Mouse (Mus musculus): ENCODE data around the gene Heatr4. TPM values are rescaled to one million over a fixed set of nuclear protein-coding genes. Genes with fewer than 3 reads are reported as not detected.

The Heatr4 gene
- polyA plus RNA-seq, 1 experiment from 2014 or later: 0.10 TPM

DNA sequence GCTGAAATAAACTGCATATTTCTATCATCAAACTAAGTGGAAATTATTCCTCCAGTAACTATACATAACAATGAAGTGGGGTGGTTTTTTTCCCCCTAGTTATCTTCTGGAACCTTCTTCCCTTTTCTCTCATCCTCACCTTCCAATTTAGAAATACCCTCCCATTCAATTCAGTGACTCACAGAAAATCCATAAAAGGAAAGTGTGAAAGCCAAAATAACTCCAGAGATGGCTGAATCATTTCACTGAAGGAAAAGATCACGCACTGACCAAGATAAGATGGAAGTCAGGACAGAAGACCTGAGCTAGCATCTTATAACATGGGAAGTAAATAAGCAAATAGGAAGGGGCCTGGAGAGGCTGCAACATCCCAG, 61.2 kb downstream of the Heatr4 start:
- Histone ChIP-seq H3K36me3 (ENCODE audit: control insufficient read depth, insufficient read depth, low read length) (no peaks in the 10 kb centered on the region), H3K9ac (replicated peaks; ENCODE audit: low read depth, low read length) (no peak overlapping the region), H3K4me3 (ENCODE audit: low read depth, low read length) (no peak overlapping the region), H3K4me1 (ENCODE audit: control insufficient read depth, insufficient read depth, low read length) (0 out of 2 replicates have a peak, but pooled peaks cover 7% of the 10 kb centered on the region), H3K9me3 (ENCODE audit: control insufficient read depth, low read depth, low read length) (no peaks in the 10 kb centered on the region), H3K4me2 (replicated peaks; ENCODE audit: low read depth, low read length) (no peak overlapping the region), H3K27me3 (ENCODE audit: control insufficient read depth, insufficient read depth, low read length) (no peaks in the 10 kb centered on the region), H3K27ac (ENCODE audit: low read length) (no peak overlapping the region)
- WGBS: 70% methylated on average over 1 of the region's 1 CpGs
- no peak for ATAC-seq (ENCODE audit: insufficient number of reproducible peaks, insufficient read depth, low FRiP score, low read depth)

DNA sequence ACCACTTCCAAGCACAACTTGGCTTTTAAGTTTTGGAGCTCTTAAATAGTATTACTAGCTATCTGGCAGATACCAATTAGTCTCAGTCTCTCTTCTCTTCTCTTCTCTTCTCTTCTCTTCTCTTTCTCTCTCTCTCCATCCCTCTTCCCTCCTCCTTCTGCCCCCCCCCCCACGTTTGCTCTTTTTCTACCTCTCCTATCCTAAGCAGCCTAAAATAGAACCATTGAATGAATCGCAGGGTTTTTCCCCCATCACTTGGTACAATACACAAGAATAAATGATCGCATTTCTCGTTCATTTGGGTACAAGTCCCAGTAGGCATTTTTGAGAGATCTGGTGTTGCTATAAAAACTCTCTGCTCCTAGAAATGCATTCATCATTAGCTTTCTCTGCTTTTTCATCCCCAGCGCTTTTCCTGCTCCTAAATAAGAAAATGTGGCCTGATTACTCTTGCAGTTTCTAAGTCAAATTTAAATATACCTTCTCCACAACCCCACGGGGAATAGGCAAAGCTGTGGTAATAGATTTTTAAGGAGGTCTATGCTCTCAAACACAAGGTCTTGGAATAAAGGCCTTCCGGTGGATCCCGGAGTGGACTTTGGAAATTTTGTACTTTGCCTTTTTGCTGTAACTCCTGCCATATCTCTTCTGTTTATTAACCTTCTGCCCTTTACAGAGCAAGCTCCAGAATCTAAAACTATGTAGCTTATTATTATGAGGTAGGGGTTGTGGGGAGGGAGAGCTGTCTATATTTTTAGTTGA, 61.7 kb downstream of the Heatr4 start:
- H3K9me3 ChIP-seq (ENCODE audit: control insufficient read depth, low read depth, low read length): no peaks in the 10 kb centered on the region
- 0 out of 2 replicates have a peak, but pooled peaks cover 7% of the 10 kb centered on the region for H3K4me1 ChIP-seq (ENCODE audit: control insufficient read depth, insufficient read depth, low read length)
- H3K4me2 ChIP-seq (replicated peaks; ENCODE audit: low read depth, low read length): peak overlapping the region; percentile 53
- peak overlapping the region; percentile 57 for H3K27ac ChIP-seq (ENCODE audit: low read length)
- WGBS: 21% methylated on average over 8 of the region's 8 CpGs
- peak overlapping the region; percentile 47 for H3K9ac ChIP-seq (replicated peaks; ENCODE audit: low read depth, low read length)
- no peak for ATAC-seq (ENCODE audit: insufficient number of reproducible peaks, insufficient read depth, low FRiP score, low read depth)
- no peaks in the 10 kb centered on the region for H3K36me3 ChIP-seq (ENCODE audit: control insufficient read depth, insufficient read depth, low read length)
- no peaks in the 10 kb centered on the region for H3K27me3 ChIP-seq (ENCODE audit: control insufficient read depth, insufficient read depth, low read length)
- peak overlapping the region; percentile 98 for H3K4me3 ChIP-seq (ENCODE audit: low read depth, low read length)

GRCm38 (mm10) chr12:83921535-83922381, 62.9 kb downstream of the Heatr4 start, which contains the start of gene Numb:
Gene Numb, minus strand, starts transcription at chr12:83921934.
- 0 out of 2 replicates have a peak, but pooled peaks cover 4% of the 10 kb centered on the region for H3K4me1 ChIP-seq (ENCODE audit: control insufficient read depth, insufficient read depth, low read length)
- no peaks in the 10 kb centered on the region for H3K27me3 ChIP-seq (ENCODE audit: control insufficient read depth, insufficient read depth, low read length)
- ATAC-seq (ENCODE audit: insufficient number of reproducible peaks, insufficient read depth, low FRiP score, low read depth): peak; percentile 100
- H3K4me2 ChIP-seq (replicated peaks; ENCODE audit: low read depth, low read length): peak within 1 kb of the TSS; percentile 85
- H3K4me3 ChIP-seq (ENCODE audit: low read depth, low read length): peak within 1 kb of the TSS; percentile 98
- 1% methylated on average over 53 of the region's 63 CpGs for WGBS
- no peaks in the 10 kb centered on the region for H3K36me3 ChIP-seq (ENCODE audit: control insufficient read depth, insufficient read depth, low read length)
- no peaks in the 10 kb centered on the region for H3K9me3 ChIP-seq (ENCODE audit: control insufficient read depth, low read depth, low read length)
- peak within 1 kb of the TSS; percentile 90 for H3K27ac ChIP-seq (ENCODE audit: low read length)
- peak within 1 kb of the TSS; percentile 83 for H3K9ac ChIP-seq (replicated peaks; ENCODE audit: low read depth, low read length)

DNA sequence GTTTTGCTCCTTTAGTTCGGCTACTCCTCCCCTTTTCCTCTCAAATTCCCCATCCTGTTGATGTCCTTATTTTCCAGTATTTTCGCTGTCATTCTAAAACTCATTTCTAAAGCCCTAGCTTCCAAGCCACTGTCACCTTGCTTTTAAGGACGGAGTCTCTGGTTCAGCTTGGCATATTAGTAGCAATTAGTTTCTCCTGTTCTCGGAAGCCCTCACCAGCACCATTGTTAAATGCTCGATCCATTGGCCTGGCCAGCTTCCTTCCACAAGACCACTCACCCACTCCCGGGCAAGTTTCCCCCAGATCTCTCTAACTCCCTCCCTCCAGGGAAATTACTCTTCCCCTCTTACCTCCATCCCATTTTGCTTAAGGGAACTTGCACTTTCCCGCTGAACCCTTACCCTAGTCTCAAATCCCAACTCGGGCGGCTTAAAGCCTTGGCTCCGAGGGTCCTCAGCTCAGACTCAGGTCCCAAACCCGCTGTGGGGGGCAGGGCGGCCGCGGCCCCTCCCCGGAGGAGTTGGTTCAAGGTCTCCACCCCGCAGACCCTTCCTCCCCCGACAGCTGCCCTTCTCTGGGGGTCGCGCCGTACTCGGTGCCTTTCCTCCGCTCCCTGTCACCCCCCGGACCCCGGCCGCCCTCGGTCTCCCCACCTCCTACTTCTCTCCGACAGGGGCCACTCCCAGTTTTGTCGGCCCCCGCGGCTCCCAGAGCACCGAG, 63.8 kb downstream of the Heatr4 start:
- Histone ChIP-seq H3K27me3 (ENCODE audit: control insufficient read depth, insufficient read depth, low read length) (no peaks in the 10 kb centered on the region), H3K9ac (replicated peaks; ENCODE audit: low read depth, low read length) (peak overlapping the region; percentile 83), H3K4me2 (replicated peaks; ENCODE audit: low read depth, low read length) (peak overlapping the region; percentile 85), H3K36me3 (ENCODE audit: control insufficient read depth, insufficient read depth, low read length) (no peaks in the 10 kb centered on the region), H3K4me1 (ENCODE audit: control insufficient read depth, insufficient read depth, low read length) (0 out of 2 replicates have a peak, but pooled peaks cover 4% of the 10 kb centered on the region), H3K4me3 (ENCODE audit: low read depth, low read length) (peak overlapping the region; percentile 98), H3K9me3 (ENCODE audit: control insufficient read depth, low read depth, low read length) (no peaks in the 10 kb centered on the region), H3K27ac (ENCODE audit: low read length) (peak overlapping the region; percentile 90)
- ATAC-seq (ENCODE audit: insufficient number of reproducible peaks, insufficient read depth, low FRiP score, low read depth): no peak
- WGBS: under 1% methylated on average over 30 of the region's 31 CpGs

DNA sequence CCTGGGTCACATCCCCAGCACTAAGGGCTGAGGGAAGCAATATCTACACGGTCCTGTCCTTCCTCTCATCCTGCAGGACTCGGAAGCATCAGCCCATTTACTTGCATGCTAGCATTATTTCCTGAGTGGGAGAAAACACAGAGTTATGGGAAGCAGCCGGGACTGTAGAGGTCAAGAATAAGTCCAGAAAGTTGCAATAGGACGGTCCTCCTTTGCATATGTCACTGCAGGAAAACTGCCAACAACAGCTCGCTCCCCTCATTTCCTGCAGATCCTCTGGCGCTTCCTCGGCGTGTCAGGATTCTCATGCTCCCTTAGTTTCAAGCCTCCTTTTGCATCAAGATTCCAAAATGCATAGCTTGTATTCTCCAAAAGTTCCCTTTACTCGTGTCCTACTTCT, 67.8 kb downstream of the Heatr4 start:
- Histone ChIP-seq H3K27ac (ENCODE audit: low read length) (no peak overlapping the region), H3K4me2 (replicated peaks; ENCODE audit: low read depth, low read length) (no peak overlapping the region), H3K9ac (replicated peaks; ENCODE audit: low read depth, low read length) (no peak overlapping the region), H3K4me1 (ENCODE audit: control insufficient read depth, insufficient read depth, low read length) (0 out of 2 replicates have a peak, but pooled peaks cover 4% of the 10 kb centered on the region), H3K9me3 (ENCODE audit: control insufficient read depth, low read depth, low read length) (no peaks in the 10 kb centered on the region), H3K36me3 (ENCODE audit: control insufficient read depth, insufficient read depth, low read length) (no peaks in the 10 kb centered on the region), H3K4me3 (ENCODE audit: low read depth, low read length) (no peak overlapping the region), H3K27me3 (ENCODE audit: control insufficient read depth, insufficient read depth, low read length) (no peaks in the 10 kb centered on the region)
- 68% methylated on average over 9 of the region's 9 CpGs for WGBS
- ATAC-seq (ENCODE audit: insufficient number of reproducible peaks, insufficient read depth, low FRiP score, low read depth): no peak

- Histone ChIP-seq H3K36me3 (ENCODE audit: control insufficient read depth, insufficient read depth, low read length) (no peaks in the 10 kb centered on the region), H3K4me1 (ENCODE audit: control insufficient read depth, insufficient read depth, low read length) (no peaks in the 10 kb centered on the region), H3K27me3 (ENCODE audit: control insufficient read depth, insufficient read depth, low read length) (no peaks in the 10 kb centered on the region), H3K4me3 (ENCODE audit: low read depth, low read length) (no peak overlapping the region), H3K9me3 (ENCODE audit: control insufficient read depth, low read depth, low read length) (no peaks in the 10 kb centered on the region), H3K9ac (replicated peaks; ENCODE audit: low read depth, low read length) (no peak overlapping the region), H3K27ac (ENCODE audit: low read length) (no peak overlapping the region), H3K4me2 (replicated peaks; ENCODE audit: low read depth, low read length) (no peak overlapping the region)
- 89% methylated on average over 1 of the region's 1 CpGs for WGBS
- ATAC-seq (ENCODE audit: insufficient number of reproducible peaks, insufficient read depth, low FRiP score, low read depth): no peak
Observed at GRCm38 (mm10) chr12:83914797-83915196, 69.9 kb downstream of the Heatr4 start.

DNA sequence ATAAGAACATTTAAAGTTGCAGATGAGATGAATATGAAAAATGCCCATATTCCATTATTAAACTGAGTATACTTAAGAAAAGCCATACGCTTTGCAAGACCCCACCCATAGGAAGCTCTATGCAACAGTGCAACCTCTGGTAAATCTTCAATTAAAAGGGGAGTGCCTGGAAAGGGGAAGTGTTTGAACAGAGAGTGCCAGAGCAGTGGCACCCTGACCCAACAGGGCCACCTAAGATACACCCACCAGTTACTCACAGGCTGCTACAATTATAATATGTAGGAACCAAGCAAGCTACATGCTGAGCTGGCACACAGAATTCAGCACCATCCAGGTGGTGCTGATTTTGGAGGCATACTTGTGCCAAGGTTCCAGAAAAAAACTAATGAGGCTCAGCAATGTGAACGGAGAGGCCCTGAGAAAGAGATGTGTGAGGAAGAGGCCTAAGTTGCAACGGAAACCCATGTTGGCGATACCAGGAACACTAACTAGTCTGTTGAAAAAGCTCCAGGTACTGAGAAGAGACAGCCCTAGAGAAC, 70.4 kb downstream of the Heatr4 start:
- H3K4me2 ChIP-seq (replicated peaks; ENCODE audit: low read depth, low read length): no peak overlapping the region
- H3K4me1 ChIP-seq (ENCODE audit: control insufficient read depth, insufficient read depth, low read length): no peaks in the 10 kb centered on the region
- no peak overlapping the region for H3K27ac ChIP-seq (ENCODE audit: low read length)
- H3K9ac ChIP-seq (replicated peaks; ENCODE audit: low read depth, low read length): no peak overlapping the region
- H3K9me3 ChIP-seq (ENCODE audit: control insufficient read depth, low read depth, low read length): no peaks in the 10 kb centered on the region
- no peak for ATAC-seq (ENCODE audit: insufficient number of reproducible peaks, insufficient read depth, low FRiP score, low read depth)
- 91% methylated on average over 4 of the region's 4 CpGs for WGBS
- no peak overlapping the region for H3K4me3 ChIP-seq (ENCODE audit: low read depth, low read length)
- no peaks in the 10 kb centered on the region for H3K36me3 ChIP-seq (ENCODE audit: control insufficient read depth, insufficient read depth, low read length)
- H3K27me3 ChIP-seq (ENCODE audit: control insufficient read depth, insufficient read depth, low read length): no peaks in the 10 kb centered on the region

DNA sequence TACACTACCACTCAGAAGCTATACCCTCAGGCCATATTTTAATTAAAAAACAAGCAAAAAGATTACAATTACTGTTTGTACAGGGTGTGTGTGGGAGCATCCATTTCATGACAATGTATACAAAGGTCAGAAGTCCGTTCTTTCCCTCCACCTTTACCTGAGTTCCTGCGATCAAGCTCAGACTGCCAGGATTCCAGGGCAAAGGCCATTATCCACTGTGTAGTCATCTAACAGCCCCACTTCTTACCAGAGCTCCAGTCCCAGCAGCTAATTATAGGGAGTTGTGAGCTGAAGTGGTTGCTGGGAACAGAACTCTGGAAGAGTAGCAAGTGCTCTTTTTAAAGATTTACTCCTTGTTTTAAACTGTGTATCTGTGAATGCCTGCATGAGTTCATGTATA, 74.2 kb downstream of the Heatr4 start:
- ATAC-seq (ENCODE audit: insufficient number of reproducible peaks, insufficient read depth, low FRiP score, low read depth): no peak
- no peaks in the 10 kb centered on the region for H3K27me3 ChIP-seq (ENCODE audit: control insufficient read depth, insufficient read depth, low read length)
- H3K4me1 ChIP-seq (ENCODE audit: control insufficient read depth, insufficient read depth, low read length): no peaks in the 10 kb centered on the region
- no peak overlapping the region for H3K27ac ChIP-seq (ENCODE audit: low read length)
- WGBS: 79% methylated on average over 2 of the region's 2 CpGs
- no peak overlapping the region for H3K4me2 ChIP-seq (replicated peaks; ENCODE audit: low read depth, low read length)
- no peak overlapping the region for H3K4me3 ChIP-seq (ENCODE audit: low read depth, low read length)
- no peaks in the 10 kb centered on the region for H3K36me3 ChIP-seq (ENCODE audit: control insufficient read depth, insufficient read depth, low read length)
- H3K9me3 ChIP-seq (ENCODE audit: control insufficient read depth, low read depth, low read length): no peaks in the 10 kb centered on the region
- H3K9ac ChIP-seq (replicated peaks; ENCODE audit: low read depth, low read length): no peak overlapping the region
